In the genomic region with DNA sequence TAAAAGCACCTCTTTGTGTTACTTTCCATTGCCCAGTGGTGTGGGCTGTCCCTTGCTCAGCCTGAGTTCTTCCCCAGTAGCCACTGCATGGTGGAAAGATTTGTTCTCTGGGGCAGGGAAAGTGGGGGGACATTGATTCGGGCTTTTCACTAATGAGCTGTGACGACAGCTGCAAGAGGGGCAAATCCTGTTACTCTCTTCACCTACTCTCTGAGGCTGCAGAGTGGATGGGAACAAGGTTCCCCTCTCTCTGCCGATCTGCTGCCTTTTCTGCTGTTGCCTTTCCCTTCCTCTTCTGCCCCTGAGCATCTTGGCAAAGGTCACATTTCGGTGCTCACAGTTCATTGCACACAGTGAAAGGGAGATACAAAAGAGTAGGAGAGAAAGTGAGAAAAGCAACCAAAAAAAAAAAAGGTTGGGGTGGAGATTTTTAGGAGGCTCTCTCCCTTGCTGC, we compare ENCODE assay signal across 10 mouse cellular contexts. TPM values are rescaled to one million over a fixed set of nuclear protein-coding genes. Genes with fewer than 3 reads are reported as not detected.
DNase-seq lines count a peak whose midpoint lies in the region; ATAC-seq and TF ChIP-seq lines count a peak whose summit lies in the region.
"Had no signal": no experiment of that assay in that cellular context is flagged by ENCODE, and none has a peak within 500 bp of the region (broad histone marks: within the 10 kb centered on the region; RNA-seq: fewer than 3 reads in every experiment).

No protein-coding gene starts in this region.

- 0 out of 2 replicates have a peak overlapping the region, but pooled peaks have one; percentile 2 for H3K4me2 ChIP-seq in limb, embryonic 13.5 days (replicated peaks)
- H3K4me2 ChIP-seq in embryonic facial prominence, embryonic 13.5 days = no peak overlapping the region
- peak overlapping the region; percentile 18; the same call in 1 of the 2 replicates for H3K4me2 ChIP-seq in hindbrain, postnatal 0 days (ENCODE audit: low read depth, low read length)
- H3K4me2 ChIP-seq: limb, embryonic 15.5 days had no signal

- H3K27me3 ChIP-seq in limb, embryonic 13.5 days = no peaks in the 10 kb centered on the region
- H3K27me3 ChIP-seq in limb, embryonic 10.5 days (ENCODE audit: low read depth, poor library complexity, severe bottlenecking) = no peaks in the 10 kb centered on the region
- H3K27me3 ChIP-seq in embryonic facial prominence, embryonic 13.5 days = no peaks in the 10 kb centered on the region
- no peaks in the 10 kb centered on the region for H3K27me3 ChIP-seq in hindbrain, postnatal 0 days (ENCODE audit: insufficient read depth, low read length)
- H3K27me3 ChIP-seq: limb, embryonic 15.5 days had no signal

- ATAC-seq in limb, embryonic 13.5 days (ENCODE audit: low FRiP score, low read depth) = 0 out of 2 replicates have a peak, but pooled peaks have one; percentile 40
- ATAC-seq in embryonic facial prominence, embryonic 13.5 days (ENCODE audit: insufficient number of reproducible peaks, insufficient read depth, low FRiP score, low TSS enrichment, low read depth) = no peak
- no peak for ATAC-seq in hindbrain, postnatal 0 days
- ATAC-seq: inflammation-experienced regulatory T-cells, adult 6 months had no signal

- H3K4me3 ChIP-seq in limb, embryonic 13.5 days = no peak overlapping the region
- no peak overlapping the region for H3K4me3 ChIP-seq in limb, embryonic 10.5 days
- H3K4me3 ChIP-seq in embryonic facial prominence, embryonic 13.5 days = no peak overlapping the region
- H3K4me3 ChIP-seq in hindbrain, postnatal 0 days (ENCODE audit: low read length) = no peak overlapping the region
- H3K4me3 ChIP-seq: limb, embryonic 15.5 days had no signal

- no peaks in the 10 kb centered on the region for H3K9me3 ChIP-seq in limb, embryonic 13.5 days
- H3K9me3 ChIP-seq in limb, embryonic 10.5 days (replicated peaks) = no peaks in the 10 kb centered on the region
- H3K9me3 ChIP-seq in embryonic facial prominence, embryonic 13.5 days = no peaks in the 10 kb centered on the region
- no peaks in the 10 kb centered on the region for H3K9me3 ChIP-seq in hindbrain, postnatal 0 days (ENCODE audit: low read length)
- H3K9me3 ChIP-seq: limb, embryonic 15.5 days had no signal

- WGBS in limb, embryonic 13.5 days = 19% methylated on average over 4 of the region's 4 CpGs
- WGBS in limb, embryonic 10.5 days = 20% methylated on average over 4 of the region's 4 CpGs
- 8% methylated on average over 4 of the region's 4 CpGs for WGBS in embryonic facial prominence, embryonic 13.5 days
- WGBS in hindbrain, postnatal 0 days = 0% methylated on average over 4 of the region's 4 CpGs

- no peaks in the 10 kb centered on the region for H3K36me3 ChIP-seq in limb, embryonic 13.5 days
- no peaks in the 10 kb centered on the region for H3K36me3 ChIP-seq in limb, embryonic 10.5 days
- H3K36me3 ChIP-seq in embryonic facial prominence, embryonic 13.5 days = no peaks in the 10 kb centered on the region
- no peaks in the 10 kb centered on the region for H3K36me3 ChIP-seq in hindbrain, postnatal 0 days (ENCODE audit: insufficient read depth, low read length)
- H3K36me3 ChIP-seq: limb, embryonic 15.5 days had no signal

- no peak for TF ChIP-seq CTCF in hindbrain, postnatal 0 days (IDR thresholded peaks at IDR 0.05; ENCODE audit: low read depth)

- H3K27ac ChIP-seq in limb, embryonic 13.5 days = no peak overlapping the region; the same call in 1 of the 2 replicates
- no peak overlapping the region for H3K27ac ChIP-seq in limb, embryonic 10.5 days
- H3K27ac ChIP-seq in embryonic facial prominence, embryonic 13.5 days = no peak overlapping the region
- peak overlapping the region; percentile 26; the same call in 1 of the 2 replicates for H3K27ac ChIP-seq in hindbrain, postnatal 0 days
- H3K27ac ChIP-seq: limb, embryonic 15.5 days had no signal

- DNase-seq in limb, embryonic 10.5 days (ENCODE audit: low spot score) = no peak
- DNase-seq in hindbrain, postnatal 0 days (ENCODE audit: low spot score) = no peak
- DNase-seq in retina, embryonic 14.5 days (ENCODE audit: low spot score) = peak; percentile 73
- no peak for DNase-seq in gastrocnemius, adult 8-10 months (ENCODE audit: low spot score in 2 of 2)
- DNase-seq in gastrocnemius, adult 18-20 months (ENCODE audit: low spot score) = no peak
- no peak for DNase-seq in liver

- H3K4me1 ChIP-seq in limb, embryonic 13.5 days = peaks cover 13% of the 10 kb centered on the region; the same call in 1 of the 2 replicates
- peaks cover 23% of the 10 kb centered on the region for H3K4me1 ChIP-seq in limb, embryonic 10.5 days
- peaks cover 16% of the 10 kb centered on the region for H3K4me1 ChIP-seq in embryonic facial prominence, embryonic 13.5 days
- H3K4me1 ChIP-seq in hindbrain, postnatal 0 days (ENCODE audit: insufficient read depth, low read length) = 0 out of 2 replicates have a peak, but pooled peaks cover 4% of the 10 kb centered on the region

- H3K9ac ChIP-seq in limb, embryonic 13.5 days = no peak overlapping the region
- H3K9ac ChIP-seq in embryonic facial prominence, embryonic 13.5 days = 0 out of 2 replicates have a peak overlapping the region, but pooled peaks have one; percentile 21
- H3K9ac ChIP-seq in hindbrain, postnatal 0 days (replicated peaks; ENCODE audit: low read length) = no peak overlapping the region
- H3K9ac ChIP-seq: limb, embryonic 15.5 days had no signal

RNA-seq across cellular contexts. Expression of a gene that starts 50.4 kb away (rescaled TPM):
- 3.2 and 3.3 TPM in 2 replicates for polyA plus RNA-seq in limb, embryonic 13.5 days (2015; fragmentation: Nextera tagmentation; extraction: Ambion mirVana)
- polyA plus RNA-seq in limb, embryonic 10.5 days (2016; fragmentation: Nextera tagmentation; extraction: Ambion mirVana) = 12.7 and 17.5 TPM in 2 replicates
- polyA plus RNA-seq in embryonic facial prominence, embryonic 13.5 days (2015; fragmentation: Nextera tagmentation; extraction: Ambion mirVana) = 2.4 and 4.2 TPM in 2 replicates
- total RNA-seq in hindbrain, postnatal 0 days (2014; rRNA removed) = 13.2 and 16.9 TPM in 2 replicates
- polyA plus RNA-seq in hindbrain, postnatal 0 days (2015; fragmentation: Nextera tagmentation; extraction: Ambion mirVana) = 2.9 and 3.4 TPM in 2 replicates
- total RNA-seq in gastrocnemius, adult 8-10 months (2022) = 10 to 100 TPM in 3 of 4 experiments, 1 to 10 TPM in 1; 6.0 to 15.5 (median 13.8) TPM
- 1 to 10 TPM; 7.4 to 10.0 TPM for total RNA-seq in gastrocnemius, adult 18-20 months (2021)

RNA-seq across cellular contexts. Expression of a gene that starts 56.8 kb away (rescaled TPM):
- polyA plus RNA-seq in limb, embryonic 13.5 days (2015; fragmentation: Nextera tagmentation; extraction: Ambion mirVana) = 0.57 and 0.67 TPM in 2 replicates
- 0.08 and 0.19 TPM in 2 replicates for polyA plus RNA-seq in limb, embryonic 10.5 days (2016; fragmentation: Nextera tagmentation; extraction: Ambion mirVana)
- polyA plus RNA-seq in embryonic facial prominence, embryonic 13.5 days (2015; fragmentation: Nextera tagmentation; extraction: Ambion mirVana) = 0.22 and 0.24 TPM in 2 replicates
- total RNA-seq in hindbrain, postnatal 0 days (2014; rRNA removed) = 94.7 and 105 TPM in 2 replicates
- polyA plus RNA-seq in hindbrain, postnatal 0 days (2015; fragmentation: Nextera tagmentation; extraction: Ambion mirVana) = 53.8 and 54.1 TPM in 2 replicates
- total RNA-seq in gastrocnemius, adult 8-10 months (2022) = under 1 TPM in 1 of 4 experiments, not detected in 3; 0.17 TPM
- total RNA-seq in gastrocnemius, adult 18-20 months (2021) = not detected

Comparison
In these comparisons a context has a peak if more than half of its experiments do, and no peak if none do; other contexts are left out.
1. RNA of a gene that starts 56.8 kb away (polyA plus RNA-seq): 53.8 to 54.1 TPM in hindbrain, postnatal 0 days; 0.57 to 0.67 TPM in limb, embryonic 13.5 days, 0.22 to 0.24 TPM in embryonic facial prominence, embryonic 13.5 days and 0.08 to 0.19 TPM in limb, embryonic 10.5 days; every median in the first group is over 10 times any median in the second.